Mouse (Mus musculus) limb, embryonic 12.5 days (tissue): ENCODE measurements around the gene Ypel5. TPM values are rescaled to one million over a fixed set of nuclear protein-coding genes. Genes with fewer than 3 reads are reported as not detected.

Experiments used
- ATAC-seq: fragments of 200-750 bp; cut with Nextera tagmentation; 2 replicates; pipeline ENCODE4 v1.8.0; 2017; ENCODE audit warnings: low read depth, moderate TSS enrichment; ENCODE audit not compliant: insufficient number of reproducible peaks, insufficient read depth, low FRiP score, low TSS enrichment
- H3K27ac ChIP-seq: fragments of 300-500 bp; sonication (generic); 2 replicates; pipeline ENCODE4 v1.5.1; 2016; ENCODE audit warnings: mild to moderate bottlenecking, moderate library complexity
- H3K27me3 ChIP-seq: fragments of 300-500 bp; sonication (generic); 2 replicates; pipeline ENCODE4 v1.6.1; 2016; ENCODE audit warnings: mild to moderate bottlenecking, moderate library complexity
- H3K36me3 ChIP-seq: fragments of 300-500 bp; sonication (generic); 2 replicates; pipeline ENCODE4 v1.6.1; 2016; ENCODE audit warnings: mild to moderate bottlenecking, moderate library complexity
- H3K4me1 ChIP-seq: fragments of 300-500 bp; sonication (generic); replicated peaks from 2 replicates; pipeline ENCODE4 v1.6.1; 2016
- H3K4me2 ChIP-seq: fragments of 300-500 bp; sonication (generic); 2 replicates; pipeline ENCODE4 v1.6.1; 2016; ENCODE audit warnings: mild to moderate bottlenecking, moderate library complexity
- H3K4me3 ChIP-seq: fragments of 300-500 bp; sonication (generic); replicated peaks from 2 replicates; pipeline ENCODE4 v1.5.1; 2016; ENCODE audit warnings: mild to moderate bottlenecking
- H3K9ac ChIP-seq: fragments of 300-500 bp; sonication (generic); replicated peaks from 2 replicates; pipeline ENCODE4 v1.6.1; 2016; ENCODE audit warnings: mild to moderate bottlenecking, moderate library complexity
- H3K9me3 ChIP-seq: fragments of 300-500 bp; sonication (generic); 2 replicates; pipeline ENCODE4 v1.6.1; 2016; ENCODE audit warnings: mild to moderate bottlenecking, moderate library complexity
- WGBS: fragments of 180-500 bp; shearing (Covaris S2); methylation state at CpG from one replicate; pipeline ENCODE4 v1.1.7; 2016; 5-methylcytosine and 5-hydroxymethylcytosine counted together
- polyA plus RNA-seq: library from polyadenylated mRNA; unstranded; fragments of >200 nt; fragmentation: Nextera tagmentation; extraction: Ambion mirVana; gene quantifications from 2 replicates; pipeline ENCODE4 v1.2.1, GENCODE M21; 2016

Ypel5 gene
- 40.9 and 41.2 TPM in 2 replicates for polyA plus RNA-seq

DNA sequence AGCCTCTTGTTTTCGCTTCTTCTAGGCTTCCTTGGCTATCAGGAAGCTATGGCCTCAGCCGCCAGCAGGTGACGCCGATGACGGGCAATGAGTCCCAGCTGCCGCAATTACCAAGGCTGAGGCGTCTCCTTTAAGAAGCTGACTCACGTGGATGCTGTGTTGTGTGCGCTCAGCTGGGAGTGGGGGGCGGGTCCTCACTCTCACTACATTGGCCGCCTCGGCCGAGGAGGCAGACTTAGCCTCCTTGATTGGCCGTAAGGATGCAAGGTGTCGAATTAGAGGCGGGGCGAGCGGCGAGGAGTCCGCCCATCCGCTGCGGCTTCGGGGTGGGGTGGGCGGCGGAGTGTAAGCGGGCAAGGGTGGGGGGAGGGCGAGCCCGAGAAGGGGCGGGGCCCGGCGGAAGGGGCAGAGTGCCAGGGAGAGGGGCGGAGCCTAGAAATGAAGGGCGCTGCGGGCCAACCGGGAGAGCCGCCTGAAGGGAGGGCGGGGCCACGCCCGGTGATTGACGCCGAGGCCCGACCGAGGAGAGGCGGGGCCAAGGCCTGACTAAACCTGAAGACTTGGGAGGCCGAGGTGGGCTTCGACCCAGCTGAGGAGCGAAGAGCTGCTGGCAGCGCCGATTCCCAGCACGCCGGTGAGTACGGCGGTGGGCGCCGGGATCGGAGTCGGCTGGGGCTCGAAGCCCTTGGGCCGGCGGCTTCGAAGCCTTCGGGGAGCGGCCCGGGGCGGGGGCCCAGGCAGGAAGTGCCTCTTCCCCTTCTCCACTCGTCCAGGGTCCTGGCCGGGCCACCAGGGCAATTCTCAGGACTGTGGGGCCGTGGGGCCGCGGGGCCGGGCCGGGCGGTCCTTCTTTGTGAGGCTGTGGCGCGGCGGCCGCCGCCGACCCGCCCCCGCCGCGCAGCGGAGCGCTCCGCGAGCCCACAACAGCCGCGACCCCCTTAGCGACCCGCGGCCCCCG lies at the start of gene Ypel5:
Ypel5 (plus strand) TSS at position 296 of the 958 bp plus-strand sequence.
- Histone ChIP-seq H3K9ac (peak within 1 kb of the TSS; percentile 91), H3K36me3 (no peaks in the 10 kb centered on the region), H3K4me3 (peak within 1 kb of the TSS; percentile 89), H3K27ac (peak within 1 kb of the TSS; percentile 96), H3K4me2 (peak within 1 kb of the TSS; percentile 73), H3K4me1 (peaks cover 4% of the 10 kb centered on the region; the same call in 1 of the 2 replicates), H3K27me3 (no peaks in the 10 kb centered on the region), H3K9me3 (no peaks in the 10 kb centered on the region)
- peak; percentile 98 for ATAC-seq
- WGBS: 0% methylated on average over 67 of the region's 93 CpGs

DNA sequence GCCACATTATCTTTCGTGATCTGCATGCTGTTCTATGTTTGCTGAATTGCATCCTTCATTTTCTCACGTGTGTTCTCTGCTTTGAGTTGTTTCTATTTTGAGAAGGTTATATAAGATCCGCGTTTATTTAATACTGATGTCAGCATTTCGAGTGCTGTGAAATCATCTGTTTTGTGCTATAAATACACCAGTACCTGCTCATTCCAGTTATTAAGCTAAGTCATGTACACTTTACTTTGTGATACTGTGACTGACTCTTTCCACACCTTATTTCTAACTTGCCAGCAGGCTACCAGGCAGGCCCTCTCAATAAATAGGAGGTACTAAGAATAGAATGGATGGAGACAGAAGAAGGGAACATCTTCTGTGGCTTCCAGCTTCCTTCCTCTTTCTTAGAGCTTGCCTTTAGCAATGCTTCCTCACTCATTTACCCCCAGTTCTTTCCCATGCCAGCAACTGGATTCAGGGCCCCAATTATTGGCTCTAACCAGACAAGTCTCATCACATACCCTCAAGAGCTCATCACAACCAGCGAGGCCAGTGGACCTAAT lies 48.3 kb upstream of the Ypel5 start:
- Histone ChIP-seq H3K36me3 (no peaks in the 10 kb centered on the region), H3K9ac (no peak overlapping the region), H3K4me2 (no peak overlapping the region), H3K27me3 (no peaks in the 10 kb centered on the region), H3K27ac (no peak overlapping the region), H3K4me3 (no peak overlapping the region), H3K9me3 (no peaks in the 10 kb centered on the region), H3K4me1 (no peaks in the 10 kb centered on the region)
- WGBS: 84% methylated on average over 6 of the region's 6 CpGs
- no peak for ATAC-seq

DNA sequence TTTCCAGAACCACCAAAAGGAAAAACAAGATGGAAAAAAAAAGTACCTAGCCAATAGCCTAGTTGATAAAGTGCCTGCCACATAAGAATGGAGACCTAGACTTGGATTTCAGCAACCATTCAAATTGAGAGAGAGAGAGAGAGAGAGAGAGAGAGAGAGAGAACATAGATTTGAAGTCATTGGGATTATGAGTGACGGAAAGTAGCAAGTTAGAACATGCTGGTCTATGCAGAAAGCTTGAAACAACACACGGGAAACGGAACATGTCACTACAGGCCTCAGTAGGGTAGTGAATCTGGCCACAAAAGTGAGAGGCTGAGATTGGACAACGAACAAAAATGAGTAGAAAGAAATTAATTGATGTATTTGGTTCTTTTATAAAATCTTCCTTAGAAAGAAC lies 43.0 kb upstream of the Ypel5 start:
- H3K4me2 ChIP-seq: no peak overlapping the region
- 80% methylated on average over 4 of the region's 4 CpGs for WGBS
- ATAC-seq: no peak

DNA sequence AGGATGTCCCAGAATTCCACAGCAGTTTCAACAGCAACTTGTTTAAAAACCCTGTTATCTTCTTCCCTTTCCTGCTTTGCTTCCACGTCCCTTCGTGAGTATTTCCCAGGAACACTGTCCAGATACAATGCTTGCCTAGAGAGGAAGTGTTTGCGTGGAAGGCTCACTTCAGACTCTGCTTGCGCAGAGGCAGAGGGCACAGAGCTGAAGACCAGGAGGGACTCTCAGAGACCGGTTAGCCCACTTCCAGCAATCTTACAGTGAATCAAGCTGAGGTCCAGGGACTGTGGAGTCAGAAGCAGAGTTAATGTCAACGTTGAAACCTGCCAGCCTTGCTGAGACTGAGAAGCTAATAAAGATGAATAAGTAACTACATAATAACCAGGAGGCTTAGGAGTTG lies 41.6 kb upstream of the Ypel5 start:
- Histone ChIP-seq H3K36me3 (no peaks in the 10 kb centered on the region), H3K4me1 (no peaks in the 10 kb centered on the region), H3K27ac (no peak overlapping the region), H3K9me3 (no peaks in the 10 kb centered on the region), H3K27me3 (no peaks in the 10 kb centered on the region), H3K4me2 (no peak overlapping the region), H3K9ac (no peak overlapping the region), H3K4me3 (no peak overlapping the region)
- 68% methylated on average over 6 of the region's 6 CpGs for WGBS
- no peak for ATAC-seq

More for the DNA sequence above, 43.0 kb upstream of the Ypel5 start:
- Histone ChIP-seq H3K27me3 (no peaks in the 10 kb centered on the region), H3K36me3 (no peaks in the 10 kb centered on the region), H3K4me3 (no peak overlapping the region), H3K27ac (no peak overlapping the region), H3K9ac (no peak overlapping the region), H3K4me1 (no peaks in the 10 kb centered on the region), H3K9me3 (no peaks in the 10 kb centered on the region)

DNA sequence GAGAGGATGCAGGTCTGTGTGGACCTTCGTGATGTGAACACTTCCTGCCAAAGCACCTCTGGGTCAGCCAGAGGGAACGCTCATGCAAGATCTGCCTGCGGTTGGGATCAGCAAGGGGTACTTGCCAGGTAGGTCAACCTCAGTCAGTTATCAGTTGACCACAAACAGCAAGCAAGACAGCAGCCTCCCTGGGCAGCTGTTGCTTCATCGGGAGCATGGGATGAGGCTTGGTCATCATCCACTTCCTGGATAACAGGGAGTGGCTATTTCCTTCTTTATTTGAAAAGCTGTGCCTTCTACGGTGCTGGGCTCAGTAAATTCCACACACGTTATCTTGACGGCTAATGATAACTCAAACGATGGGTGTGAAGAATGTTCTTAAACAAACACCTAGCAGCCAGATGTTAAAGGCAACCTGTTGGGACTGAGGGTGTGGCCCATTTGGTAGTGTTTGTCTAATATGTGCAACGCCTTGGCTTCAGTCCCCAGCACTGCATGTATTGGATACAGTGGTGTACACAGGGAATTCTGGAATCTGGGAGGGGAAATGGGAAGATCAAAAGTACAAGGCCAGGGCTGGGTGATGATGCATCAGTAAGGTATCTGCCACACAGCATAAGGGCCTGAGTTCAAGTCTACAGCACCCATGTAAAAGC lies 40.7 kb upstream of the Ypel5 start:
- ATAC-seq: no peak

DNA sequence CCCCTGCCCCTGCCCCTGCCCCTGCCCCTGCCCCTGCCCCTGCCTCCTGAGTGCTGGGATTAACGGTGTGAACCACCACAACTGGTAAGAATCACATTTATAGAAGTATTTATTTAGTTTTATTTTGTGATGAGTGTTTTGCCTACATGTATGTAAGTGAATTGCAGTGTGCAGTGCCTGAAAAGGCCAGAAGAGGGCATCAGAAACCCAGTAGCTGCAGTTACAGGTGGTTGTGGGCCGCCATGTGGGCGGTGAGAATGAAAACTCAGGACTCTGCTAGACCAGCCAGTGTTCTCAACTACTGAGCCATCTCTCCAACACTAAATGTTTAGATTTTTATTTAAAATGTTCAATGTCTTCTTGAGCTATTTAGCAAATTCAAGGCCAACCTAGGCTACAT lies 39.7 kb upstream of the Ypel5 start:
- H3K9ac ChIP-seq: no peak overlapping the region
- 76% methylated on average over 3 of the region's 3 CpGs for WGBS
- no peak for ATAC-seq

More for the DNA sequence above, 40.7 kb upstream of the Ypel5 start:
- no peaks in the 10 kb centered on the region for H3K9me3 ChIP-seq
- no peak overlapping the region for H3K4me2 ChIP-seq
- H3K4me1 ChIP-seq: no peaks in the 10 kb centered on the region
- no peak overlapping the region for H3K4me3 ChIP-seq
- no peaks in the 10 kb centered on the region for H3K36me3 ChIP-seq
- H3K27me3 ChIP-seq: no peaks in the 10 kb centered on the region
- no peak overlapping the region for H3K9ac ChIP-seq
- 82% methylated on average over 9 of the region's 9 CpGs for WGBS
- H3K27ac ChIP-seq: no peak overlapping the region

DNA sequence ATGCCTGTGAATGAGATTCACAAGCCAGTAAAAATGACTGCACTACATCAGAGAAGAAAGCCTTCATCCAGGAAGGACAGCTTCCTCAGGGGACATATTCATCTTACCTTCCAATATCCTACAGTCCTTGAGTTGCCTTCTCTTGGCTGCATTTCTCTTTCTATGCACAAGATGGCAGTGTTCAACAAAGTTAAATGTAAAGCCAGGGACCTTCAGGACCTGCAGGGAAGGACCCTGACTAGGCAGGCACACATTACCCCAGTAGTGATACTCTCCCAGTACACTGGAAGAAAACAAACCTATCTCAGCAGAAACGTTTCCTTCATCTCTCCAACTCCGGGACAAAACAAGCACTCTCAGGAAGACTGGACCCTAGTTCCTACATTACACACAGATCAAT lies 38.4 kb upstream of the Ypel5 start:
- no peaks in the 10 kb centered on the region for H3K27me3 ChIP-seq
- no peaks in the 10 kb centered on the region for H3K9me3 ChIP-seq
- H3K4me1 ChIP-seq: no peaks in the 10 kb centered on the region
- no peak for ATAC-seq
- no peak overlapping the region for H3K27ac ChIP-seq
- H3K36me3 ChIP-seq: no peaks in the 10 kb centered on the region
- 28% methylated on average over 2 of the region's 2 CpGs for WGBS
- no peak overlapping the region for H3K9ac ChIP-seq
- no peak overlapping the region for H3K4me3 ChIP-seq
- H3K4me2 ChIP-seq: no peak overlapping the region

More for the DNA sequence above, 39.7 kb upstream of the Ypel5 start:
- H3K27me3 ChIP-seq: no peaks in the 10 kb centered on the region
- H3K4me1 ChIP-seq: no peaks in the 10 kb centered on the region
- no peak overlapping the region for H3K4me2 ChIP-seq
- no peak overlapping the region for H3K4me3 ChIP-seq
- H3K9me3 ChIP-seq: no peaks in the 10 kb centered on the region
- H3K36me3 ChIP-seq: no peaks in the 10 kb centered on the region
- no peak overlapping the region for H3K27ac ChIP-seq

DNA sequence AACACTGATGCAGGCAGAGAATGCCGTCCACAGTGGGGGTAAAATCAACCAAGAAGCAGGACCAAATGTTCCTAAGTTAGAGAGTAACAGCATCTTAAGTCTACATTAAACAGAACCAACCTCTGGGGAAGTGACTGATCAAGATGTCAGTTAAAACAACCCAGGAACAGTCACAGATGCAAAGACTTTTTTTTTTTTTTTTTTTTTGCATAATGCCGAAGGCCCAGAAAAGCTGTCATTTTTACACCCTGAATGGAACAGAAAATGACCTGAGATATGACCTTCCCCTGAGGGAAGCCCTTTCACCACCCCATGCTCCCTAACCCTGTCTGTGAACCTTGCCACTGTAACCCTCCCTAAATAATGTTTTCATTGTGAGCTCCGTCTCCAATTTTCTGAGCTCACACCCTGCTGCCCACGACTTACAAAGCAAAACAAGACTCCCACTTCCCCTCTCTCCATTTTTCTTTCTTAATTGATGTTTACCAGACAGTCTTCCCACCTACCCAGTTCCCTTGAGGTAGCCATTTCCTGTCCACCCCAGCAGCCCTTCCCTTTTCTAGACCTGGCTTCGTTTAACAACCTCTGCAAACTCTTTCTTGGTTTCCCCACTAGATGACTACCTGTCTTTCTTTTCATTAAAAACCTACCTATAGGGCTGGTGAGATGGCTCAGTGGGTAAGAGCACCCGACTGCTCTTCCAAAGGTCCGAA lies 26.2 kb upstream of the Ypel5 start:
- Histone ChIP-seq H3K4me1 (peaks cover 5% of the 10 kb centered on the region; the same call in 1 of the 2 replicates), H3K9me3 (no peaks in the 10 kb centered on the region), H3K27ac (no peak overlapping the region), H3K4me3 (no peak overlapping the region), H3K36me3 (no peaks in the 10 kb centered on the region), H3K27me3 (no peaks in the 10 kb centered on the region), H3K9ac (no peak overlapping the region), H3K4me2 (no peak overlapping the region)
- no peak for ATAC-seq
- 57% methylated on average over 7 of the region's 7 CpGs for WGBS

DNA sequence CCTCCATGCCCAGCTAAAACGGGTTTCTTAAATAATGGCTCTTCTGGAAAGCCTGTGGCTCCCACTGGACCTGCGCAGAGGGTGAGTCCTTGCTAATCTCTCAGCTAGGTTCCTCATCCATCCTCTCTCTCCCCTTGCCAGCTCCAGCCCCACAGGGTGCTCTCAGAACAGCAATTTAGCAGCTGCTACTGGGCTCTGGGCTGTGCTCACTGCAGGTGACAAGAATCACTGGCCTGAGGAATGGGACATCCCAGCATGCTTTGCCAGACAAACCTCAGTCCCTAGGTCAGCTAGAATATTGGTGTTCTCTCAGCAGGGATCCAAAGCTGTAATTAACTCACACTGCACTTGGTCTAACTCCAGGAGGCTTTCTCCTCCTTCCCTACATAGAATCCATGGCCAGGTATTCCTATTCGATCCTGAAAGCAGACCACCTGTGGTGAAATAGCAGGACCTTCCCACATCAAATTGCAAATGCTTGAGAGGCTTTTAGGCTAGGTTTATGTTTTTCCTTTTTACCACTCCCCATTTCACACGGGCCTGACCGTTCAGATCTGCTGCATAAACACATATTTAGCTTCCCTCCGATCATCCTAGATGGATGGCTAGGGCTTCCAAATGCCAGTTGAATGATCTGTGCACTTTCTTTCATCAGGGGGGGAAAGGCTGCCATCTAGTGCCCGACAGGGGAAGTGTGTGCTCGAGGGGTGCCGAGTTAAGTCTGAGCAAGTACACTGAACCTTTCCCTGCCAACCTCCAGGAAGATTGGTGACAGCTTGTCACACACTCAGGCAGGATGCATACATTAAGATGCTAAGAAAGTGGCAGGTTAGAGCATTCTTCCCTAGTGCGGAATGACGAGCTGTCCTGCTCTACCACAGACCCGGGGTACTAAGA lies 22.6 kb upstream of the Ypel5 start:
- ATAC-seq: peak; percentile 56; the same call in 1 of the 2 replicates
- Histone ChIP-seq H3K9ac (no peak overlapping the region), H3K27ac (no peak overlapping the region), H3K36me3 (no peaks in the 10 kb centered on the region), H3K4me2 (no peak overlapping the region), H3K9me3 (no peaks in the 10 kb centered on the region), H3K4me3 (no peak overlapping the region), H3K4me1 (peaks cover 5% of the 10 kb centered on the region; the same call in 1 of the 2 replicates), H3K27me3 (no peaks in the 10 kb centered on the region)
- WGBS: 19% methylated on average over 12 of the region's 12 CpGs

DNA sequence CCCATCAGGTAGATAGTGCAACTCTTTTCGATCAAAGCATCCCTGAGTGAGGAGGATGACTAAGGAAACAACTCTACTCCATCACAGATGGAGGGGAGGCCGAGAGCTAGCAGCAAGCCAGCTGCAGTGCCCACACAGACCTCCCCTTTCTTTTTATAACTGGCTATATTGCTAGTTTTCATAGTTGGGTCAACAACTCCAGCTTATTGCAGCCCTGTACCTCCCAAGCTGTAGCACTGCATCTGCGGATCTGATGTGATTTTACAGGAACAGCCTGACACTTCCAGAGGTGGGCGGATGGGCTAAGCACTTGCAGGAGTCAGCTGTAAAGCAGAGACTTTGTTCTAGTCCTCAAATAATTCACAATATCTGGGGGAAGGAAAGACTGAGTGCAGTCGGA lies 18.7 kb upstream of the Ypel5 start:
- Histone ChIP-seq H3K4me1 (peaks cover 5% of the 10 kb centered on the region; the same call in 1 of the 2 replicates), H3K9me3 (no peaks in the 10 kb centered on the region), H3K27ac (no peak overlapping the region), H3K36me3 (no peaks in the 10 kb centered on the region), H3K4me2 (no peak overlapping the region), H3K27me3 (no peaks in the 10 kb centered on the region), H3K9ac (no peak overlapping the region; the same call in 1 of the 2 replicates), H3K4me3 (no peak overlapping the region)
- ATAC-seq: no peak
- WGBS: 74% methylated on average over 5 of the region's 5 CpGs
